Mouse (Mus musculus): Measurements from ENCODE around the gene Zg16. TPM values are rescaled to one million over a fixed set of nuclear protein-coding genes. Genes with fewer than 3 reads are reported as not detected.
"Not testable (repeated sequence)": the region's sequence is repeated elsewhere in the genome, so short reads cannot be mapped to it uniquely, and the experiment has no call there.

Gene Zg16
- polyA plus RNA-seq, 1 experiment: 1.5 TPM

DNA sequence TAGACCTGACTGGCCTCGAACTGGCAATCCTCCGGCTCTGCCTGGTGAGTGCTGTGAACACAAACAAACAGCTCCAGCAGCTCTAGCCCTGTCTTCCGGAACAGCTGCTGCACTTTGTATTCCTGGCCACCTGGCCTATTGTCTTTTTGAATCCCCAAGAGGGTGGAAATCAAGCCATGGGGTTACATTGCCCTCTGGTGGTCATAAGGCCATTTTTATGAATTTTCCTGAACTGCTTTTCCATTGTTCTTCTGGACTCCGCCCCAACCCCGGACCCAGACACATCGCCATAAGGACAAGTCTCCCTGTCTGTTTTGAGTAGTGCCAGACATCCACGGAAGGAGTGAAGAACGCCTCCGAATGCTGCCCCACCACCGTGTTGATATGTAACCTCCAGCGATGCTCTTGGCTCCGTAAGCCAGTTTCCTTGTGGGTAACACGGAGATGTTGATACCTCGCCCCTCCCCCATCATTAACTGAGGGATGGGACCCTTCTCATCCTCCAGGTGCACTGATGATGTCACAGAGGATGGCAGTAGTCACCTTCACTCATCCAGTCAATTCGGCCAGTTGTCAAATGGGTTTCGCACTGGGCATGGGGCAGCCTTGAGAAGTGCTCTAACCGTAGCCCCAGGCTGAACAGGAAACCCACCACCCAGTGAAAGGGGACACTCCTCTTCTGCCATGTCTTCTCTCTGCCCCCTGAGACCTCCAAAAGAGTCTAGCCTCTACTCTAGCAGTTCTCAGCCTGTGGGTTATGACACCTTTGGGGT lies 17.6 kb upstream of the Zg16 start:
- DNase-seq (ENCODE audit: low read depth): peak; percentile 34

DNA sequence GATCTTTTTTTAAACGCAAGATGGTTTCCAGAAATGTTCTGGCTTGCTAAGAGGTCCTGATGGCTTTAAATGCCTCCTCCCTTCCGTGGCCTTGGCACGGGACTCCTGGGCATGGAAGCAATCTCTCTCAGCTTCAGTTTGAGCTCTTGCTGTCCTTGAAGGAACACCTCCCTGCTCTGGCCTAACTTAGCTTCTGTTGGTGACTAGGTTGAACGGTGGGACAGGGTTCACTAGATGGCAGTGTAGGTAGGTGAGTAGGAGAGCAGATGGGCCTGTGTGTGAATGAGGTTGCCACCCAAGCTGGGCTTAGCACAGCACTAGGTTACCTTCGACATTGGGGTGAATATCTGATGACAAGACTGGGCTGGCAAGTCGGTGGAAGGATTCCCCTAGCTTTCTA lies 16.8 kb upstream of the Zg16 start:
- DNase-seq (ENCODE audit: low read depth): no peak

DNA sequence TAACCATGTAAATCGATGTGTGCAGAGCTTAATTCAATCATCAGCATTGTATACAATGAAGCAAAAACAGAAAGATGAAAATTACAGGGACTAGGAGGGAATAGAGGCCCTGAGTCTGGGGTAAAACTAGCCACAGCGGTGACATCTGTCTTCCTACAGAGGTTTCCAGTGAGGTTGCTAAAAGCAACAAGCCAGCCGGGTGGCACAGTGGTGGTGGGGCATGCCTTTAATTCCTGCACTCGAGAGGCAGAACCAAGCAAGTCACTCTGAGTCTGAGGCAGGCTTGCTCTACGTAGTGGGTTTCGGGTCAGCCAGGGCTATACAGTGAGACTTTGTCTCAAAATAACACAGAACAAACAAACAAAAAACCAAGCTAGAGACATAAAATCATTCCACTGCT lies 15.0 kb upstream of the Zg16 start:
- no peak for DNase-seq (ENCODE audit: low read depth)

DNA sequence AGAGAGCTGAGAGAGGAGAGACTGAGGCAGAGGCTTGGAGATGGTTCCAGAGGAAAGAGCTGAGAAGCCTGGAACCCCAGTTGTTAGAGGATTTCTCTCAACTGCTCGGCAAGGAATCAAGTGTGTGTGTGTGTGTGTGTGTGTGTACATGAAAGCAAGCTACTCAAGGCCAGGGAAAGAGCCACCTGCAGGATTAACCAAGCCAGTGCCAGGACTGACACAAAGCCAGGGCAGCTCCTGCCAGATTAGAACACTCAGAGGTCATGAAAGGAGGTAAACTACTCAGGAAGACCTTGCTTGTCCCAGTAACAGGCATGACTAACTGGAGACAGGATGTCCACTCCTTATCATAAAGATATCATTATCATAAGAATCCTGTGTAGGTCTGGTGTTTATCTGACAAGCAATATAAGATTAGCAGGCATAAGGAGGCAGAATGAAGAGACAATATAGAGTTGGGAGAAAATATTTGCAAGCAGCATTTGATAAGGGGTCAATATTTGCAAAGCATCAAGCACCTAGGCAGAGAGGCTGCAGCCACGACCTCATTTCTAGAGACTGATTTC lies 14.4 kb upstream of the Zg16 start:
- no peak for DNase-seq (ENCODE audit: low read depth)

GRCm38 (mm10) chr7:127099528-127099927 lies 12.4 kb upstream of the Zg16 start:
- no peak for DNase-seq (ENCODE audit: low read depth)

- DNase-seq (ENCODE audit: low read depth): no peak
Measured at GRCm38 (mm10) chr7:127098950-127099349, 11.8 kb upstream of the Zg16 start.

DNA sequence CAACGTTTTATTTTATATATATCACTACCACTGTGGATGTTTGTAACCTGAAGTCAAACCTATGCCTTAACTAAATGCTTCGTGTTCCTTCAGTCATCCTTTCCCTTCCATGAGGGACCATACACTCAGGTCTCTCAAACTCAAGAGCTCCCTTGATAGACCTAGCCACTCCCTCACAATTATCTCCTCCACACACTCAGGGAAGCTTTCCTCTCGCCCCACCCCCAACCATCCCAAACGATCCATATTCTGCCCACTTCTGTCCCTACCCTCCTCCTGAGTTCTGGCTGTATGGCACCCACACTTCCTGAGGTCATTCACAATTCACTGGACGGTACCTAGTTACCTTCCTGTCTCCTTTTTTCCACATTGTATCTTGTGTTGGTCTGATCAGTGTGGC lies 11.4 kb upstream of the Zg16 start:
- no peak for DNase-seq (ENCODE audit: low read depth)

DNA sequence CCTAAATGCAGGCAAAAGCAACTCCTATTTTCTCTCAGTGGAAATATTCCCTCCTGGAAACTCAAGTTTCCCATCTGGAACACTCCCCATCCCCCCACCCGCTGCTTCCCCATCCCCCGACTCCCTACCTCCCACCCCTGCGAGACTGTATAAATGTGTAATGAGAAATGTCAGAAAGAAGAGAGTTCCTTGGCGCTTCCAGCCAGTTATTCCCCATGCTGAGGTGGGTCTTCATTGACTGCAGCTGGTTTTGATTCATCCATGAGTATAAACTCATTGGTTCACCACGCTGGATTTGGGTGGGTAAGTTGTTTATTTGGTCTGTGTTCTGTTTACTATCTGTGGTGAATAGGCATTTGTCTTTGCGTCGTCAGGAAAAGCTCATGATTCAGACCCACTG lies 9.3 kb upstream of the Zg16 start:
- DNase-seq (ENCODE audit: low read depth): no peak

DNA sequence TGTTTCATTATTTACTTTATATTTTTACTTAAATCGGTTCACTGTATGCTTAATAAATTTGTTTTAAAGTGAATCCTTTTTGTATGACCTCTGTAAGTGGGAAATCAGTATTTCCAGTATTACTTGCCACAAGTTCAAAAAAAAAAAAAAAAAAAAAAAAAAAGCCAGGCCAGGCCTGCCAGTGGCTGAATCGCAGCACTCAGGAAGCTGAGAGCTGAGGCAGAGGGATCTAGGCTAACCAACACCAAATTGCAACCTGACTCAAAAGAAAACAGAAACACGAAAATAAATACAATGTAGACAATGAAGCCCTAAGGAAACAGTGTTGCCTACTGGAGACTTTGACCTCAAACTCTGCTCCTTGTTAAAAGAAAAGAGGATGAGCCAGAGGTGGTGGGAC lies 6.8 kb upstream of the Zg16 start:
- no peak for DNase-seq (ENCODE audit: low read depth)

DNA sequence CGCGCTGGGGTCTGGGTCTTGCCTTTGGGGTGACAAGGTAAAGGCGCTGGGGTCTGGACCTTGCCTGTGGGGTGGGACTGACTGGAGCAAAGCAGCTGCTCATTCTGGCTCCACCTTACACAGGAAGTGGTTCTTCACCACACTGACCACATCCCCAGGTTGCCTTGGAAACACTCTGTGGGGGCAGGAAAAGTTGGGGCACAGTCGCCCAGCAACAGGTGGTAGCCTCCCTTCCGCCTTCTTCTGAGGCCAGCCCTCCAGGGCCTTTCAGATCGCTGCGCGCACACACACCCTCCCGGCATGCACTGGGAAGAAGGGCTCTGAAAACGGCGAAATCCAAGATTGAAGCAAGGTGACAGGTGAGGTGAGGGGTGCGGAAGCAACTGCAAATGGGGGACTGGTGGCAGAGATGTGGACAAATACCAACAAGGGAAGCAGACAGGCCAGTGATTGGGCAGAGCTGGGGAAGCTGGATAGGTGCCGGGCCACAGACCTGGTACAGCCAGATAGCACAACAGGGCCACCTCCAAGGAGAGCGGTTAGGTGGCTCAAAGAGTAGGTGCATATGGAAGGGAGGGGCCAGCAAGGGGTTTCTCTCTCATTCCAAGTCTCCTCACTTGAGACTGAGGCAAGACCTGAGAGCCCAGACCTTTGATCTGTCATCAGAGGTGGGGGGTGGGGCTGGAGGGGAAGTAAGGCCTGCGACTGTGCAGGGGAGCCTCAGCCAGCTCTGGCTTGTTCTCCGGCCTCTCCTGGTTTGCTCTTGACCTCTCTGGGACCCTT lies 4.2 kb upstream of the Zg16 start, which contains the start of gene AI467606:
TSS of gene AI467606 (plus strand) at position 246 of the 783 bp plus-strand sequence.
- DNase-seq (ENCODE audit: low read depth): no peak

GRCm38 (mm10) chr7:127090154-127091113 lies 3.3 kb upstream of the Zg16 start:
- no peak for DNase-seq (ENCODE audit: low read depth)

DNA sequence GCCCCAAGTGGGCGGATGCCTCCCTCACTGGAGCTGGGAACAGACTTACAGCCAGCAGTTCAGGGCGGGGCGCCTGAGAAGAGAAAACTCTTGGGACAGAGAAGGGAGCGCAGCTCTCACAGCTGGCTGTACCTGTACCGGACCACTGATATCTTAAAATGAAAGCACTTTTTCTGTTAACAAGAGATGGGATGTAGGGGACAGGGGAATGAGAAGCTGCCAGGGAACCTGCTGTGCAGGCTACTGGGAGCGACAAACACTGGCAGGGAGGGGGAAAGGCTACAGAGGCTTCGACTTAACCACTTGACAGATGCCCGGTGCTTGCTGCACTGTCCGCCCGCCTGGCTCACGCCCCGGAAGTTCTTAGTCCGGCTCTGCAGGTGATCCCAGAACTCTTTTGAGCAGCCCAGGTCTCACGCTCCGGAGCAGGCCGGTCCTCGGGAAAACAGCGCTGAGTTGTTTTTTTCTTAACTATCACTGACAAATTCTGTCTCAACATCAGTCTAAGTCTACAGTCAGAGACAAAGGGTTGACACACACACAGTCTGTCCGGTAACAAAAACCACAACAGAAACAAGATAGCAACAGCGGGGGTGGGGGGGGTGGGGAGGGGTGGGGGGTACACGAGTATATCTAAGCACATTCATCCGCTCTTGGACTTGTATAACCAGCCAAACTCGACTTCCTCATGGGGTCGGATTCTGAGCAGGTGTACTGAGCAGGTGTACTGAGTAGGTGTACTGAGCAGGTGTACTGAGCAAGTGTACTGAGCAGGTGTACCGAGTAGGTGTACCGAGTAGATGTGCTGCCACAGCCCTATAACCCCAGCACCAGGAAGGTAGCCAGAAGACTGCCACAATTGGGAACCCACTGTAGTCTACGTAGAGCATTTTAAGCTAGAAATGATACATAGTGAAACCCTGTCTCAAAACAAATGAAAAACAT lies 2.0 kb upstream of the Zg16 start:
- no peak for DNase-seq (ENCODE audit: low read depth)

GRCm38 (mm10) chr7:127088083-127088482 lies 955 bp upstream of the Zg16 start:
- no peak for DNase-seq (ENCODE audit: low read depth)

DNA sequence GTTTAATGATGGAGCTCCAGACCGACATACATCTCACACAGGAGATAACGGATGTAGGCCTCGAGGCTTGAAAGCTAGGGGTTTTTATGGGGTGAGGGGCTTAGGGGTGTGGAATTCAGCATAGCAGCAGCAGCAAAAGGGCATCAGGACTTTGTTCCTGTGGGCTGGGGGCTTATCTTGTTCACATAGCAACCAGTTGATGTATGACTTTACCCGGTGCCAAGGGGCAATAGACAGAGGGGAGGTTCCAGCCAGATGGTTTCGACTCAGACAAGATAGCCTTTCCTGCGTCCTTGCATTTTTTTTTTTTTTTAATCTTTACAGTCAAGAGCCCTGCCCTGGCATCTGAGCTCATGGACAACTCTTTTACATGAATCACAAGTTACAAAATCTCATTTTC lies 1.4 kb downstream of the Zg16 start:
- not testable (repeated sequence) for DNase-seq (ENCODE audit: low read depth)

- DNase-seq (ENCODE audit: low read depth): no peak
Measured at GRCm38 (mm10) chr7:127084794-127085193, 2.3 kb downstream of the Zg16 start.

GRCm38 (mm10) chr7:127083689-127084088 lies 3.4 kb downstream of the Zg16 start:
- DNase-seq (ENCODE audit: low read depth): no peak

GRCm38 (mm10) chr7:127082995-127083394 lies 4.1 kb downstream of the Zg16 start:
- DNase-seq (ENCODE audit: low read depth): no peak

GRCm38 (mm10) chr7:127082271-127082670 lies 4.9 kb downstream of the Zg16 start:
- DNase-seq (ENCODE audit: low read depth): no peak

- no peak for DNase-seq (ENCODE audit: low read depth)
Measured at GRCm38 (mm10) chr7:127080045-127080444, 7.1 kb downstream of the Zg16 start.

DNA sequence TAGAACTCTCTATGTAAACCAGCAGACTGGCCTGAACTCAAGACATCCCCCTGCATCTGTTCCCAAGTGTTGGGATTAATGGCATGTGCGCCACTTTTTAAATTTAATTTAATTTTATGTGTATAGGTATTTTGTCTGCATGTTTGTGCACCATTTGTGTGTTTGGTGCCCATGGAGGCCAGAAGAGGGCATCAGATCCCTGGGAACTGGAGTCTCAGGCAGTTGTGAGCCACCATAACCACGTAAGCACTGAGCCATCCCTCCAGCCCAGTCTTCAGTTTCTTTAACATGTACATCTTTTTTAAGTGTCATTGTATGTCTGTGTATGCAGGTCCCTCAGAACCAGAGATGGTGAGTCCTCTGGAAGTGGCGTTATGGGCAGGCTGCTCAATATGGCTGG lies 9.4 kb downstream of the Zg16 start:
- DNase-seq (ENCODE audit: low read depth): no peak

- DNase-seq (ENCODE audit: low read depth): no peak
Measured at GRCm38 (mm10) chr7:127076188-127076587, 10.9 kb downstream of the Zg16 start.
